Mouse (Mus musculus) cerebellum, adult 2 months (tissue): Measurements from ENCODE around the gene Krtap21-1. TPM values are rescaled to one million over a fixed set of nuclear protein-coding genes. Genes with fewer than 3 reads are reported as not detected.

Experiments used
- DNase-seq, 2 experiments: peaks; one replicate each; pipeline ENCODE4 v3.0.0; 2021
- H3K27ac ChIP-seq: fragments of 200-500 bp; 2 replicates; pipeline ENCODE4 v1.5.1; 2012; ENCODE audit warnings: low read length, control low read depth, inconsistent platforms; ENCODE audit not compliant: insufficient read depth
- H3K27me3 ChIP-seq: fragments of 200-500 bp; 2 replicates; pipeline ENCODE4 v1.6.1; 2012; ENCODE audit warnings: inconsistent platforms, mild to moderate bottlenecking, low read length, moderate library complexity; ENCODE audit not compliant: control insufficient read depth, insufficient read depth
- H3K4me1 ChIP-seq: fragments of 200-500 bp; 2 replicates; pipeline ENCODE4 v1.6.1; 2011; ENCODE audit warnings: low read length; ENCODE audit not compliant: control insufficient read depth, insufficient read depth
- H3K4me3 ChIP-seq: fragments of 200-500 bp; replicated peaks from 2 replicates; pipeline ENCODE3; 2011; ENCODE audit warnings: mild to moderate bottlenecking, low read depth, low read length, control low read depth; ENCODE audit not compliant: insufficient read depth
- CTCF ChIP-seq: fragments of 200-500 bp; IDR thresholded peaks from 2 replicates; pipeline ENCODE4 v1.5.1; 2011; ENCODE audit warnings: low read depth, mild to moderate bottlenecking, control low read depth, low read length, moderate library complexity, borderline replicate concordance; ENCODE audit not compliant: insufficient read depth
- POLR2A ChIP-seq: fragments of 200-500 bp; IDR thresholded peaks from 2 replicates; pipeline ENCODE4 v1.6.1; 2011; ENCODE audit warnings: low read length, control low read depth, borderline replicate concordance; ENCODE audit not compliant: insufficient read depth
- WGBS: fragments of 180-500 bp; shearing (Covaris S2); methylation state at CpG from one replicate; pipeline ENCODE4 v1.1.7; 2018; 5-methylcytosine and 5-hydroxymethylcytosine counted together
- polyA plus RNA-seq: library from polyadenylated mRNA; depleted of rRNA; stranded (reverse); fragments of >200 nt; gene quantifications from 2 replicates; pipeline ENCODE4 v1.2.3, GENCODE M21; 2012; rRNA removed

Krtap21-1 gene
- not detected in 2 replicates for polyA plus RNA-seq

GRCm38 (mm10) chr16:89403768-89404167, at the start of gene Krtap21-1:
Gene Krtap21-1 (minus strand): TSS chr16:89403868.
- Histone ChIP-seq H3K27ac (no peak within 1 kb of the TSS), H3K4me3 (no peak within 1 kb of the TSS), H3K4me1 (no peaks in the 10 kb centered on the region), H3K27me3 (no peaks in the 10 kb centered on the region)
- DNase-seq: no peak
- WGBS: 88% methylated on average over 2 of the region's 2 CpGs
- TF ChIP-seq POLR2A: no peak
- no peak for TF ChIP-seq CTCF

- WGBS: 55% methylated on average over 2 of the region's 2 CpGs
- Histone ChIP-seq H3K27me3 (no peaks in the 10 kb centered on the region), H3K4me3 (no peak overlapping the region), H3K27ac (no peak overlapping the region), H3K4me1 (no peaks in the 10 kb centered on the region)
- TF ChIP-seq POLR2A (no peak), CTCF (no peak)
- DNase-seq: no peak
These were observed 25.9 kb upstream of the Krtap21-1 start for GRCm38 (mm10) chr16:89429586-89429985.

GRCm38 (mm10) chr16:89425310-89425709, 21.6 kb upstream of the Krtap21-1 start:
- no peak for TF ChIP-seq POLR2A
- no peak for TF ChIP-seq CTCF
- H3K27ac ChIP-seq: no peak overlapping the region
- no peaks in the 10 kb centered on the region for H3K27me3 ChIP-seq
- no peak for DNase-seq
- H3K4me3 ChIP-seq: no peak overlapping the region
- no peaks in the 10 kb centered on the region for H3K4me1 ChIP-seq
- WGBS: 90% methylated on average over 5 of the region's 5 CpGs

- no peak for DNase-seq
These were observed 16.3 kb upstream of the Krtap21-1 start, which contains the start of gene Krtap6-2 for GRCm38 (mm10) chr16:89420011-89420410. Gene Krtap6-2 (minus strand): TSS chr16:89420111.

GRCm38 (mm10) chr16:89416311-89416710, 12.6 kb upstream of the Krtap21-1 start:
- Histone ChIP-seq H3K4me1 (no peaks in the 10 kb centered on the region), H3K27ac (no peak overlapping the region), H3K27me3 (no peaks in the 10 kb centered on the region), H3K4me3 (no peak overlapping the region)
- WGBS: 83% methylated on average over 3 of the region's 3 CpGs
- TF ChIP-seq CTCF (no peak), POLR2A (no peak)
- DNase-seq: no peak

More at GRCm38 (mm10) chr16:89420011-89420410, 16.3 kb upstream of the Krtap21-1 start, which contains the start of gene Krtap6-2:
- no peaks in the 10 kb centered on the region for H3K4me1 ChIP-seq
- H3K27me3 ChIP-seq: no peaks in the 10 kb centered on the region
- no peak within 1 kb of the TSS for H3K4me3 ChIP-seq
- TF ChIP-seq CTCF: no peak
- no peak for TF ChIP-seq POLR2A
- WGBS: 95% methylated on average over 3 of the region's 3 CpGs
- no peak within 1 kb of the TSS for H3K27ac ChIP-seq

GRCm38 (mm10) chr16:89410345-89411068, 6.8 kb upstream of the Krtap21-1 start:
- TF ChIP-seq POLR2A: no peak
- TF ChIP-seq CTCF: no peak
- WGBS: 76% methylated on average over 5 of the region's 5 CpGs
- no peak overlapping the region for H3K27ac ChIP-seq
- no peaks in the 10 kb centered on the region for H3K4me1 ChIP-seq
- no peak overlapping the region for H3K4me3 ChIP-seq
- no peaks in the 10 kb centered on the region for H3K27me3 ChIP-seq
- DNase-seq: no peak

- Histone ChIP-seq H3K27ac (no peak overlapping the region), H3K27me3 (no peaks in the 10 kb centered on the region), H3K4me3 (no peak overlapping the region), H3K4me1 (no peaks in the 10 kb centered on the region)
- DNase-seq: no peak
- WGBS: 84% methylated on average over 2 of the region's 2 CpGs
- TF ChIP-seq CTCF (no peak), POLR2A (no peak)
These were observed 30.8 kb downstream of the Krtap21-1 start for GRCm38 (mm10) chr16:89372734-89373461.

Other genes with a start within 250 kb of the Krtap21-1 start
- not detected in 2 replicates for gene Gm9789, start 245.9 kb downstream of the Krtap21-1 start, polyA plus RNA-seq
- not detected in 2 replicates for gene Gm7735, start 234.4 kb downstream of the Krtap21-1 start, polyA plus RNA-seq
- not detected in 2 replicates for gene 1110057P08Rik, start 229.1 kb downstream of the Krtap21-1 start, polyA plus RNA-seq
- not detected in 2 replicates for gene Krtap20-2, start 198.0 kb downstream of the Krtap21-1 start, polyA plus RNA-seq
- gene Krtap6-2, start 16.2 kb upstream of the Krtap21-1 start, polyA plus RNA-seq: not detected in 2 replicates
- not detected in 2 replicates for gene Krtap8-1, start 84.1 kb upstream of the Krtap21-1 start, polyA plus RNA-seq
- not detected in 2 replicates for gene Krtap7-1, start 104.5 kb upstream of the Krtap21-1 start, polyA plus RNA-seq
- gene Krtap11-1, start 167.3 kb upstream of the Krtap21-1 start, polyA plus RNA-seq: not detected in 2 replicates